Mouse (Mus musculus) heart, embryonic 11.5 days (tissue): ENCODE results near the gene Casp7. TPM values are rescaled to one million over a fixed set of nuclear protein-coding genes. Genes with fewer than 3 reads are reported as not detected.

Experiments
- ATAC-seq: fragments of 200-750 bp; cut with Nextera tagmentation; replicated peaks from 2 replicates; pipeline ENCODE4 v1.8.0; 2017; ENCODE audit warnings: moderate library complexity; ENCODE audit not compliant: insufficient number of reproducible peaks, low FRiP score, low TSS enrichment
- H3K27ac ChIP-seq: fragments of 300-500 bp; sonication (generic); 2 replicates; pipeline ENCODE4 v1.5.1; 2014; ENCODE audit warnings: mild to moderate bottlenecking, low read depth, low read length
- H3K27me3 ChIP-seq: fragments of 300-500 bp; sonication (generic); 2 replicates; pipeline ENCODE4 v1.6.1; 2014; ENCODE audit warnings: mild to moderate bottlenecking, low read length, mixed read lengths; ENCODE audit not compliant: control insufficient read depth, insufficient read depth
- H3K36me3 ChIP-seq: fragments of 300-500 bp; sonication (generic); 2 replicates; pipeline ENCODE4 v1.6.1; 2014; ENCODE audit warnings: mild to moderate bottlenecking, low read length, moderate library complexity, mixed read lengths; ENCODE audit not compliant: control insufficient read depth, insufficient read depth
- H3K4me1 ChIP-seq: fragments of 300-500 bp; sonication (generic); 2 replicates; pipeline ENCODE4 v1.6.1; 2014; ENCODE audit warnings: low read length; ENCODE audit not compliant: control insufficient read depth, insufficient read depth
- H3K4me2 ChIP-seq: fragments of 300-500 bp; sonication (generic); 2 replicates; pipeline ENCODE4 v1.6.1; 2014; ENCODE audit warnings: mild to moderate bottlenecking, moderate library complexity
- H3K4me3 ChIP-seq: fragments of 300-500 bp; sonication (generic); 2 replicates; pipeline ENCODE4 v1.5.1; 2014; ENCODE audit warnings: low read depth, low read length
- H3K9ac ChIP-seq: fragments of 300-500 bp; sonication (generic); 2 replicates; pipeline ENCODE4 v1.6.1; 2014; ENCODE audit warnings: mild to moderate bottlenecking, low read depth, low read length, moderate library complexity
- H3K9me3 ChIP-seq: fragments of 300-500 bp; sonication (generic); replicated peaks from 2 replicates; pipeline ENCODE4 v1.6.1; 2016; ENCODE audit warnings: low read length; ENCODE audit not compliant: control insufficient read depth
- WGBS: fragments of 180-500 bp; shearing (Covaris S2); extraction: QIAGEN DNeasy Blood & Tissue Kit; methylation state at CpG from one replicate; pipeline ENCODE4 v1.1.7; 2014; ENCODE audit not compliant: insufficient replicate concordance; 5-methylcytosine and 5-hydroxymethylcytosine counted together
- polyA plus RNA-seq: library from polyadenylated mRNA; unstranded; fragments of >200 nt; fragmentation: Nextera tagmentation; extraction: Ambion mirVana; gene quantifications from 2 replicates; pipeline ENCODE4 v1.2.1, GENCODE M21; 2014

Gene Casp7
- polyA plus RNA-seq, 1 experiment from 2014 or later = 27.3 TPM

GRCm38 (mm10) chr19:56455369-56455768 lies 58.4 kb downstream of the Casp7 start:
- Histone ChIP-seq H3K36me3 (no peaks in the 10 kb centered on the region), H3K4me1 (no peaks in the 10 kb centered on the region), H3K9me3 (no peaks in the 10 kb centered on the region), H3K27me3 (0 out of 2 replicates have a peak, but pooled peaks cover 3% of the 10 kb centered on the region), H3K9ac (no peak overlapping the region), H3K27ac (no peak overlapping the region), H3K4me3 (no peak overlapping the region), H3K4me2 (no peak overlapping the region)
- no peak for ATAC-seq
- WGBS = 46% methylated on average over 2 of the region's 2 CpGs

GRCm38 (mm10) chr19:56457569-56457968 lies 60.6 kb downstream of the Casp7 start:
- H3K36me3 ChIP-seq = no peaks in the 10 kb centered on the region
- H3K27ac ChIP-seq = no peak overlapping the region
- H3K9me3 ChIP-seq = no peaks in the 10 kb centered on the region
- ATAC-seq = no peak
- H3K9ac ChIP-seq = no peak overlapping the region
- H3K4me1 ChIP-seq = no peaks in the 10 kb centered on the region
- H3K4me2 ChIP-seq = no peak overlapping the region
- no peak overlapping the region for H3K4me3 ChIP-seq
- 0 out of 2 replicates have a peak, but pooled peaks cover 3% of the 10 kb centered on the region for H3K27me3 ChIP-seq
- WGBS = 68% methylated on average over 4 of the region's 4 CpGs

GRCm38 (mm10) chr19:56459154-56460050 lies 62.5 kb downstream of the Casp7 start:
- WGBS = 82% methylated on average over 10 of the region's 10 CpGs
- no peaks in the 10 kb centered on the region for H3K9me3 ChIP-seq
- 0 out of 2 replicates have a peak, but pooled peaks cover 3% of the 10 kb centered on the region for H3K27me3 ChIP-seq
- ATAC-seq = no peak
- H3K4me3 ChIP-seq = no peak overlapping the region
- H3K4me1 ChIP-seq = no peaks in the 10 kb centered on the region
- no peak overlapping the region for H3K27ac ChIP-seq
- no peak overlapping the region for H3K9ac ChIP-seq
- H3K36me3 ChIP-seq = no peaks in the 10 kb centered on the region
- no peak overlapping the region for H3K4me2 ChIP-seq

- 89% methylated on average over 2 of the region's 2 CpGs for WGBS
- 0 out of 2 replicates have a peak, but pooled peaks cover 3% of the 10 kb centered on the region for H3K27me3 ChIP-seq
These were observed 63.3 kb downstream of the Casp7 start for GRCm38 (mm10) chr19:56460241-56460640.

GRCm38 (mm10) chr19:56461522-56462101 lies 64.7 kb downstream of the Casp7 start, which contains the start of gene Plekhs1:
Gene Plekhs1, plus strand, starts transcription at chr19:56461640.
- no peak within 1 kb of the TSS for H3K4me3 ChIP-seq
- ATAC-seq = no peak
- no peaks in the 10 kb centered on the region for H3K36me3 ChIP-seq
- no peaks in the 10 kb centered on the region for H3K9me3 ChIP-seq
- H3K4me1 ChIP-seq = no peaks in the 10 kb centered on the region
- no peak within 1 kb of the TSS for H3K9ac ChIP-seq
- no peaks in the 10 kb centered on the region for H3K27me3 ChIP-seq
- no peak within 1 kb of the TSS for H3K4me2 ChIP-seq
- H3K27ac ChIP-seq = no peak within 1 kb of the TSS
- WGBS = 66% methylated on average over 10 of the region's 10 CpGs

More at GRCm38 (mm10) chr19:56460241-56460640, 63.3 kb downstream of the Casp7 start:
- Histone ChIP-seq H3K4me1 (no peaks in the 10 kb centered on the region), H3K9ac (no peak overlapping the region), H3K36me3 (no peaks in the 10 kb centered on the region), H3K27ac (no peak overlapping the region), H3K4me2 (no peak overlapping the region), H3K4me3 (no peak overlapping the region), H3K9me3 (no peaks in the 10 kb centered on the region)
- no peak for ATAC-seq

GRCm38 (mm10) chr19:56462786-56463185 lies 65.9 kb downstream of the Casp7 start:
- Histone ChIP-seq H3K4me3 (no peak overlapping the region), H3K4me2 (no peak overlapping the region), H3K9ac (no peak overlapping the region), H3K27me3 (no peaks in the 10 kb centered on the region), H3K4me1 (no peaks in the 10 kb centered on the region), H3K36me3 (no peaks in the 10 kb centered on the region), H3K27ac (no peak overlapping the region), H3K9me3 (no peaks in the 10 kb centered on the region)
- ATAC-seq = no peak
- 75% methylated on average over 4 of the region's 4 CpGs for WGBS

- Histone ChIP-seq H3K27ac (no peak overlapping the region), H3K4me3 (no peak overlapping the region), H3K4me2 (no peak overlapping the region), H3K9me3 (no peaks in the 10 kb centered on the region), H3K36me3 (no peaks in the 10 kb centered on the region), H3K27me3 (no peaks in the 10 kb centered on the region), H3K4me1 (no peaks in the 10 kb centered on the region), H3K9ac (no peak overlapping the region)
- ATAC-seq = no peak
- WGBS = 82% methylated on average over 8 of the region's 8 CpGs
These were observed 69.6 kb downstream of the Casp7 start for GRCm38 (mm10) chr19:56466486-56466885.

DNA sequence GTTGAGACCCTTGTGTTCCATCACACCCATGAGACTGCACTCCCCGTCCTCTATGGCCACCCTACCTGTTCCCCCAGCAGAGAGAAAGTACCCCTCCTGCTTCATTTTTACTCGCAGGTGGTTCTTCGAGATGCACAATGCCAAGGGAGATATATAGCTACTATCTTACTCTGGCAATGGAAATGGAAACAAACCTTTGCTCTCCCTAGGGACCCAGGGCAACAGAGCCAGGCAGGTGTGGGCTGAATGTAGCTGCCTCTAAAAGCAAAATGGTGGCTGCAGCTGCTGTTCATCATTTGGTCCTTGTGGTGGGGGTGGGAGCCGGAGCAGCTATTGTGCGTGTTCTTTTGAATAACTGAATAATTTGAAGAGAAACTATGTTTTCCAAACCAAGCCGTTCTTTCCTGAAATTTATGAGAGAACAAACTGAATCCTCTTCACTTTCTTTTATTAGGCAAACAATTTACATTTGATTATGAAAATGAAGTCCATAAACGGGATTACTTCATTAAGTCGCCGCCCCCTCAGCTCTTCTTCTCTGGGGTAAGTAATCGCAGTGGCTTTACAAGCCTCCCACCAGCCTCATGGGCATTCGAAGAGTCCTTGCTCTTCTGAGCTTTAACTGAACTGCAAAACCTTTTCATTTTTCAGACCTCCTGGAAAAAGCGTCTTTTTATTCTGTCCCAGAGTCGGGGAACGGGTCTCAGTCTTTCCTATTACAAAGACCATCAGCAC lies 73.5 kb downstream of the Casp7 start:
- 79% methylated on average over 14 of the region's 14 CpGs for WGBS
- Histone ChIP-seq H3K9ac (no peak overlapping the region), H3K4me1 (peaks cover 4% of the 10 kb centered on the region; the same call in 1 of the 2 replicates), H3K27me3 (no peaks in the 10 kb centered on the region), H3K36me3 (no peaks in the 10 kb centered on the region), H3K4me2 (no peak overlapping the region), H3K27ac (no peak overlapping the region), H3K9me3 (no peaks in the 10 kb centered on the region), H3K4me3 (no peak overlapping the region)
- no peak for ATAC-seq
